Mouse (Mus musculus) cerebellum, adult 2 months (tissue): ENCODE results near the gene Sgk2. TPM values are rescaled to one million over a fixed set of nuclear protein-coding genes. Genes with fewer than 3 reads are reported as not detected.
A peak's percentile ranks its signal among the peaks of the same experiment; 100 is the strongest.

Source experiments
- DNase-seq, 2 experiments: peaks; one replicate each; pipeline ENCODE4 v3.0.0; 2021
- H3K27ac ChIP-seq: fragments of 200-500 bp; 2 replicates; pipeline ENCODE4 v1.5.1; 2012; ENCODE audit warnings: low read length, control low read depth, inconsistent platforms; ENCODE audit not compliant: insufficient read depth
- H3K27me3 ChIP-seq: fragments of 200-500 bp; 2 replicates; pipeline ENCODE4 v1.6.1; 2012; ENCODE audit warnings: inconsistent platforms, mild to moderate bottlenecking, low read length, moderate library complexity; ENCODE audit not compliant: control insufficient read depth, insufficient read depth
- H3K4me1 ChIP-seq: fragments of 200-500 bp; 2 replicates; pipeline ENCODE4 v1.6.1; 2011; ENCODE audit warnings: low read length; ENCODE audit not compliant: control insufficient read depth, insufficient read depth
- H3K4me3 ChIP-seq: fragments of 200-500 bp; replicated peaks from 2 replicates; pipeline ENCODE3; 2011; ENCODE audit warnings: mild to moderate bottlenecking, low read depth, low read length, control low read depth; ENCODE audit not compliant: insufficient read depth
- CTCF ChIP-seq: fragments of 200-500 bp; IDR thresholded peaks from 2 replicates; pipeline ENCODE4 v1.5.1; 2011; ENCODE audit warnings: low read depth, mild to moderate bottlenecking, control low read depth, low read length, moderate library complexity, borderline replicate concordance; ENCODE audit not compliant: insufficient read depth
- POLR2A ChIP-seq: fragments of 200-500 bp; IDR thresholded peaks from 2 replicates; pipeline ENCODE4 v1.6.1; 2011; ENCODE audit warnings: low read length, control low read depth, borderline replicate concordance; ENCODE audit not compliant: insufficient read depth
- WGBS: fragments of 180-500 bp; shearing (Covaris S2); methylation state at CpG from one replicate; pipeline ENCODE4 v1.1.7; 2018; 5-methylcytosine and 5-hydroxymethylcytosine counted together
- polyA plus RNA-seq: library from polyadenylated mRNA; depleted of rRNA; stranded (reverse); fragments of >200 nt; gene quantifications from 2 replicates; pipeline ENCODE4 v1.2.3, GENCODE M21; 2012

Gene Sgk2
- polyA plus RNA-seq, 1 experiment: 3.8 TPM

GRCm38 (mm10) chr2:162956843-162957242 is 30.3 kb upstream of the Sgk2 start:
- no peaks in the 10 kb centered on the region for H3K27me3 ChIP-seq
- DNase-seq: no peak
- H3K27ac ChIP-seq: no peak overlapping the region
- 99% methylated on average over 2 of the region's 2 CpGs for WGBS
- TF ChIP-seq CTCF (no peak), POLR2A (no peak)
- H3K4me3 ChIP-seq: no peak overlapping the region
- no peaks in the 10 kb centered on the region; the same call in 1 of the 2 replicates for H3K4me1 ChIP-seq

- Histone ChIP-seq H3K4me3 (no peak overlapping the region), H3K27me3 (no peaks in the 10 kb centered on the region), H3K4me1 (no peaks in the 10 kb centered on the region; the same call in 1 of the 2 replicates), H3K27ac (no peak overlapping the region)
- TF ChIP-seq CTCF (no peak), POLR2A (no peak)
- DNase-seq: no peak
- 65% methylated on average over 10 of the region's 10 CpGs for WGBS
Observed at GRCm38 (mm10) chr2:162961321-162961720, 25.8 kb upstream of the Sgk2 start.

GRCm38 (mm10) chr2:162966734-162967133 is 20.4 kb upstream of the Sgk2 start:
- Histone ChIP-seq H3K4me3 (no peak overlapping the region), H3K4me1 (no peaks in the 10 kb centered on the region), H3K27me3 (no peaks in the 10 kb centered on the region), H3K27ac (no peak overlapping the region)
- no peak for TF ChIP-seq CTCF
- no peak for TF ChIP-seq POLR2A
- DNase-seq: no peak
- 87% methylated on average over 2 of the region's 2 CpGs for WGBS

DNA sequence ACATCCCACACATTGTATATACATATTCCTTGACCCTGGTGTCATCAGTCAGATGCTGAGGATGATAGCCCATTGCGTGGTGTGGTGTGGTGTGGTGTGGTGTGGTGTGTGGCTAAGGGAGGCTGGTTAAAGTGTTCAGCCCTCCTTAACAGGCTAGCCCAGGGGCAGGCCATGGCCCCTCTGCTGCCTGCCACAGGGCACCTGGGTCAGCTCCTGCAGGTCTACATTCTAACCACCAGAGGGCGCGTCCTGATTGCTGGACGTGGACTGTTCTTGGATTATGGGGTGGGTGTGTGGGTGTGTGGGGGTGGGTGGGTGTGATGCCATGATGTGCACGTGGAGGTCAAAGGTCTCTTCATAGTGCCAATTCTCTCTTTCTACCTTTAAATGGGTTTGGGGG is 18.8 kb upstream of the Sgk2 start:
- 10% methylated on average over 5 of the region's 5 CpGs for WGBS
- DNase-seq: peak; percentile 27 to 36

GRCm38 (mm10) chr2:162969101-162969500 is 18.0 kb upstream of the Sgk2 start:
- TF ChIP-seq CTCF (no peak), POLR2A (no peak)
- no peak overlapping the region for H3K27ac ChIP-seq
- 77% methylated on average over 3 of the region's 3 CpGs for WGBS
- no peaks in the 10 kb centered on the region for H3K27me3 ChIP-seq
- DNase-seq: no peak
- no peaks in the 10 kb centered on the region for H3K4me1 ChIP-seq
- no peak overlapping the region for H3K4me3 ChIP-seq

More for the DNA sequence above, 18.8 kb upstream of the Sgk2 start:
- H3K27ac ChIP-seq: no peak overlapping the region
- no peaks in the 10 kb centered on the region for H3K4me1 ChIP-seq
- peak; percentile 67; the same call in 1 of the 2 replicates for TF ChIP-seq CTCF
- TF ChIP-seq POLR2A: no peak
- no peaks in the 10 kb centered on the region for H3K27me3 ChIP-seq
- no peak overlapping the region for H3K4me3 ChIP-seq

DNA sequence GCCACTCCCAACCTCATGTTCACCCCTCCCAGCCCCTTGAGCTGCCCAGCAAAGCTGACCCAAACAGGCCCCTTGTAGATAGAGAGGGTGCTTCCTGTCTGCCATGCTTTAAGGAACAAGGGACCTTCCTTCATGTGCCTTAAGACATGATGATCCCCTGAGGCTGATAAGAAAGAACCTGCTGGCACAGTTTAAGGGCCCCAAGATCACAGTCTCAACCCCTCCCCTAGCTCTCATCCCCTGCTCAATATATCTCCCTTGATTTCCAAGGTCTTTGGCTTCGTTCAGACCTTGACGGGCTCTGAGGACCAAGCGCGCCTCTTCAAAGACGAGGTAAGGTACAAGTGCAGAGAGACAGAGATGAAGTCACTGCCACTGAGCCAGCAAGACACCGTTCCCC is 16.2 kb upstream of the Sgk2 start:
- 87% methylated on average over 6 of the region's 6 CpGs for WGBS
- H3K4me1 ChIP-seq: peaks cover 10% of the 10 kb centered on the region
- H3K27me3 ChIP-seq: no peaks in the 10 kb centered on the region
- no peak overlapping the region for H3K27ac ChIP-seq
- no peak for DNase-seq
- TF ChIP-seq CTCF (no peak), POLR2A (no peak)
- no peak overlapping the region for H3K4me3 ChIP-seq

- H3K27ac ChIP-seq: no peak overlapping the region
- TF ChIP-seq CTCF: no peak
- TF ChIP-seq POLR2A: no peak
- H3K4me1 ChIP-seq: peaks cover 14% of the 10 kb centered on the region
- 82% methylated on average over 7 of the region's 7 CpGs for WGBS
- no peak overlapping the region for H3K4me3 ChIP-seq
- H3K27me3 ChIP-seq: no peaks in the 10 kb centered on the region
- no peak for DNase-seq
Observed at GRCm38 (mm10) chr2:162972752-162973151, 14.4 kb upstream of the Sgk2 start.

- 96% methylated on average over 5 of the region's 5 CpGs for whole genome bisulfite sequencing
- DNase-seq: no peak
- TF ChIP-seq CTCF (no peak), POLR2A (no peak)
Observed at GRCm38 (mm10) chr2:162973206-162973605, 13.9 kb upstream of the Sgk2 start.

More at GRCm38 (mm10) chr2:162973206-162973605, 13.9 kb upstream of the Sgk2 start:
- Histone ChIP-seq H3K4me1 (peaks cover 14% of the 10 kb centered on the region), H3K4me3 (no peak overlapping the region), H3K27me3 (no peaks in the 10 kb centered on the region), H3K27ac (no peak overlapping the region)
